Mouse (Mus musculus) heart, postnatal 14 days (tissue): ENCODE results near the gene Wtip. TPM values are rescaled to one million over a fixed set of nuclear protein-coding genes. Genes with fewer than 3 reads are reported as not detected.
"Not testable (repeated sequence)": the region's sequence is repeated elsewhere in the genome, so short reads cannot be mapped to it uniquely, and the experiment has no call there.

Source experiments
- DNase-seq, 2 experiments: peaks; one replicate each; pipeline ENCODE4 v3.0.0; 2021 to 2022
- intact Hi-C: fragments of 180-260 bp; cut with DNase I; formaldehyde crosslinking; loops from one replicate; pipeline ENCODE4 v1.15.1; 2025
- total RNA-seq, 2 experiments: library from RNA; stranded (reverse); gene quantifications; 2 replicates each; pipeline ENCODE4 v1.2.3; 2021

Gene Wtip
- total RNA-seq, 2 experiments from 2014 or later = 14.0 to 15.7 TPM

DNA sequence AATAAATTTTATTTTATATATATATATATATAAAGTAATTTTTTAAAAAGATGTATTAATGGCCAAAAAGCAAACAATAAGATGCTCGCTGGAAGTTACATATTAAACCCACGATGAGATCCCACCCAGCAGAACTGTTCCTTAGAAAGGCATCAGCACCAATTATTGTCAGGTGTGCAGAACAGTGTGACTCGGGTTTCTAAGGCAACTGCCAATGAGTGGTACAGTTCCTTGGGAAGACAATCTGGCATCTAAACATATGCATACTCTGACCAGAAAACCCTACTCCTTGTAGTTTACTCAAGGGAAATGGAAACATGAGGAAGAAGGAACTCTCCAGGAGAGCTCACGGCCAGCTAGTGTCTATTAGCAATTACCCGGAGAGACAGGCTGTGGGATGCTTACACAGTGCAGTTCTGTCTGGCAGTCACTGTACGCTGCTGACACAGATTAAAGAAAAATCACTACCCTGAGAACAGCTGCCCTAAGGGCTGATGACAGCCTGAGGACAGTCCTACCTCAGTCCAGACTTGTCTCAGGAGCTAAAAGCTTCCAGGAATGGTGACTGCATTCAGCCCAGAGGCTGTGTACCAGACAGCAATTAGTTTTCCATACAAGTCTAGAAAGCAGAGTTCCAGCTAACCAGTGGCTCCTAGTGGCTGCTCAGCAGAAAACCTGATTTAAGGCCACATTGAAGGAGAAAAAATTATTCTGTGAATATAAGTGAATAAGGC is 9.9 kb downstream of the Wtip start:
- no peak for DNase-seq
- intact Hi-C loops = no loop called here

DNA sequence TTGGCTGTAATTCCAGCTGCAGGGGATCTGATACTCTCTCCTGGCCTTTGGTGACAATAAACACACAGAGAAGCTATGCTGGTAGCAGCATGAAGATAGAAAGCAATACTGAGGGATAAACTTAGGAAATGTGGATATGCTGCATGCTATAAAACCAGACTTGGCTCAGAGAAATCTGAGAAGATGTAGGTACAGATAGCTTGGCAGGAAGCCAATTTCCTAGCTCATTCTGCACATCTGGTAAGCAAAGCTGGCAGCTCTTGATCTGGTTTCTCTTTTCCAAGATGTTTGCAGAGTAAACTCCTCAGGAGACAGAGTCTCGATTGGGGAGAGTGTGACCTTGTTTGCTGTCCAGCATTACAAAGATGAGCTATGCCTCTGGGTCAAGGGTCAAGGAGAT is 12.4 kb downstream of the Wtip start:
- intact Hi-C loops, DNase-seq: not testable (repeated sequence)

DNA sequence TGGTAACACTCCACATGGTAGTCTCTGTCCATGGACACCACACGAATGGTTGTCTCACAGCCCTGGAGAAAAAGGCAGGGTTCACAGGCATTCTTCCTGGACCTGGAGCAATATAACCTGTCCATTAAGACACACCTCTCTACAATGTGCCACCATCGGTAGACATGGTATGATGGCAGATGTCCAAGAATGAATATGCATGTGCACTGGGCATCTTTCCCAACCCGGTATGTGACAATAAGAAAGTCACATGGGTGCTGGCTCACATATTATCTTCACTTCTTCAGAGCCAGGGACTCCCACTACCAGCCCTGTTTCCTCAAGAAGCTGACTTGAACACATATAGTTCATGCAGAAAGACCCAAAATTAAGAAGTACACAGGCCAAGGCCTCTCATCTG is 16.5 kb downstream of the Wtip start:
- intact Hi-C loops = no loop called here
- no peak for DNase-seq

DNA sequence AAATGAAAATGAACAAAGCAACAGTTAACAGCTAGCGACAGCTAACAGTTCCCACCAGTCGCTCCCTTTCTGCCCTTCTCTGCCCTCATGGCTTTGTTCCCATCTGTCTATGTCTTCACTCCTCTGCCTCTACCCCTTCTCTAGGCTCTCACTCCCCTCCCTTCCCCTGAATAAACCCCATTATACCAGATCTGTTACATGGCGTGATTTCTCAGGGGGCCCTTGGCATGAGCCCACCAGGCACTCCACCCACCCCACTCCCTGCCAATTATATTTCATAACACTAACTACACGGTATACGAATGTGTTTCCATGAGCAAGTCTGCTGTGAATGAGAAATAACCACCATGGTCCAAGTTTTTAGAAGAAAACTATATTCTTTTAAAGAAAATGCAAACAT is 23.9 kb downstream of the Wtip start:
- intact Hi-C loops = no loop called here

DNA sequence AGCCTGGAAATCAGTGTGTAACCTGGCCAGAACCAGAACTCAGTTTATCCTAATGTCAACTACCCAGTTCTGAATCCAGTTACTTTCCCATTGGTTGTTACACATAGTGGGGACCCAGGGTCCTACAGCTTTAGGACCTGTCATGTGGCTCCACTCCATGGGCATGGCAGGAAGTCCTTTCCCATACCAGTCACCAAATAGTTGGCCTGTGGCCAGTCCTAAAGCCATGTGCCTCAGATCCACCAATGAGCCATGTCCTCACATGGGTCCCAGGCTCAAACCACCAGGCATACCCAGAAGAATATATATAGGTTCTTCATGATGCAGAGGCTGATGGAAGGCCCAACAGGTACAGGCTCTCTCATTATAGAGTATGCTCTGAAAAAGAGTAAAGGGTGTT is 31.8 kb downstream of the Wtip start:
- no peak for DNase-seq
- intact Hi-C loops = no loop called here

More for the DNA sequence above, 23.9 kb downstream of the Wtip start:
- DNase-seq = no peak

DNA sequence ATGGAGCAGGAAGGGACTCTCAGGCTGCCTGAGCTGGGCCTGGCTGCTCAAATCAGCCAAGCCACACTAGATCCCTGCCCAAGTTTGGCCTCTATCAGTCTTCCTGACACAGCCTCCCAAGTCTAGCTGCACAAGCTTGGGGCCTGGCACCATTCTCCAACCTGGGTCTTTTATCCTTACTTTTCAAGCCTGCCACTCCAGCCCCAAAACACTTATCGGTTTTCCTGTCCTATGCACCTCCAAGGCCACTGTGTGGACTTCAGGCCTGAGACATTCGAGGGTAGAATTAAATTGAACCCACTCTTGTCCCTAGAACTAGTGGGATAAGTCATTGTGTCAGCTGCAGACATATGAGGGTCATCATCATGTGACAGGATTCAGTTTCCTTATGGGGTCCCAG is 33.1 kb downstream of the Wtip start:
- intact Hi-C loops = no loop called here
- DNase-seq = no peak

DNA sequence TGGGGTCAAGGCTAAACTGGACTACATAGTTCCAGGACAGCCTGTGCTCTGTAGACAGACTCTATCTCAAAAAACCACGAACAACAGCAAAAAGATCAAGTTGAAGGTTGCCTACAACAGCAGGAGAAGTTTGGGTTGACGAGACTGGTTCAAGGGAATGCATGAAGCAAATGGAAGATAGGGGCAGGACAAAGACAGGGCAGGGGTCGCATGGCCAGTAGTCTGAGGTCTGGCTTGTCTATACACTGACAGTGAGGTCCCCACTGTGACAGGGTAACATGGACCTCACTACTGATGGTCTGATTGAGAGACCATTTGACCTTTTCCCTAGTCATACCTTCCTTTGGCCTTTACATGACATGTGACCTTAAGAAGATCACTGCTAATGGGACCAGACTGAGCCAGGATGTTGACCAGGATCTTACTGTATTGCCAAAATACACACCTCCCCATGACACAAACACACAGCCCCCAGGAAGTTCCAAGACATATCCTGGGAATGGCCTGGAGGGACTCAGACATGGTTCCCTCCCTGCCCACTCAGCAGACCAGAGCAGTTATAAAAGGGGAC is 38.1 kb downstream of the Wtip start, which contains the start of gene Scgb1b30:
Gene Scgb1b30 (plus strand): TSS at position 521 of the 571 bp plus-strand sequence.
- intact Hi-C loops = no loop called here
- DNase-seq = no peak

DNA sequence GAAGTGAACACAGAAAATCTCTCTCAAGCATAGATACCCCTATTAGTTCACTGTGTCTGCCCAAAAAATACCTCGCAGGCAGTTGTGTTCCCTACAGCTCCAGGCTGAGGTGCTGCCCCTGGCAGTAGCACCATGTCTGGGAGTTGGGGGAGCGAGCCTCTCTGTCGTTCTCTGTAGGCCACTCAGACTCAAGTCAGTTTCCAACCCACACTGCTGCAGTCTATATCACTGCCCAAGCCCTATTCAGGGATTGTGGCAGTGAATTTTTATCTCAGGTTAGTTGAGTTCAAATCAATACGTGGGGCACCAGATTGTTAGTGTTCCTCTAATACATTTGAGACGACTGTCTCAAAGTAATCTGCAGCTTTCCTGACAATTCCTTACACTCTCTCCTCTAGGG is 64.9 kb downstream of the Wtip start:
- intact Hi-C loops, DNase-seq: not testable (repeated sequence)

Other genes with a start within 250 kb of the Wtip start
- not detected for gene Scgb2b26, start 188.2 kb downstream of the Wtip start, total RNA-seq
- not detected for gene Scgb2b27, start 119.3 kb downstream of the Wtip start, total RNA-seq
- gene Scgb1b27, start 111.8 kb downstream of the Wtip start, total RNA-seq = not detected
- not detected for gene Scgb1b30, start 37.8 kb downstream of the Wtip start, total RNA-seq
- 10 to 100 TPM; 34.6 to 38.9 TPM for gene Uba2, start 36.3 kb upstream of the Wtip start, total RNA-seq
- 10 to 100 TPM; 16.2 to 19.2 TPM for gene Pdcd2l, start 63.4 kb upstream of the Wtip start, total RNA-seq
- gene Gpi1, start 97.1 kb upstream of the Wtip start, total RNA-seq = 100 to 1,000 TPM; 507 to 526 TPM
- gene Gm6096, start 117.8 kb upstream of the Wtip start, total RNA-seq = not detected
- 10 to 100 TPM; 71.5 to 80.6 TPM for gene 4931406P16Rik, start 180.3 kb upstream of the Wtip start, total RNA-seq